Mouse (Mus musculus): Measurements from ENCODE around the gene Fsd1l. TPM values are rescaled to one million over a fixed set of nuclear protein-coding genes. Genes with fewer than 3 reads are reported as not detected.

Fsd1l gene
- polyA plus RNA-seq (2017; shearing (Covaris generic)): 8.3 TPM

DNA sequence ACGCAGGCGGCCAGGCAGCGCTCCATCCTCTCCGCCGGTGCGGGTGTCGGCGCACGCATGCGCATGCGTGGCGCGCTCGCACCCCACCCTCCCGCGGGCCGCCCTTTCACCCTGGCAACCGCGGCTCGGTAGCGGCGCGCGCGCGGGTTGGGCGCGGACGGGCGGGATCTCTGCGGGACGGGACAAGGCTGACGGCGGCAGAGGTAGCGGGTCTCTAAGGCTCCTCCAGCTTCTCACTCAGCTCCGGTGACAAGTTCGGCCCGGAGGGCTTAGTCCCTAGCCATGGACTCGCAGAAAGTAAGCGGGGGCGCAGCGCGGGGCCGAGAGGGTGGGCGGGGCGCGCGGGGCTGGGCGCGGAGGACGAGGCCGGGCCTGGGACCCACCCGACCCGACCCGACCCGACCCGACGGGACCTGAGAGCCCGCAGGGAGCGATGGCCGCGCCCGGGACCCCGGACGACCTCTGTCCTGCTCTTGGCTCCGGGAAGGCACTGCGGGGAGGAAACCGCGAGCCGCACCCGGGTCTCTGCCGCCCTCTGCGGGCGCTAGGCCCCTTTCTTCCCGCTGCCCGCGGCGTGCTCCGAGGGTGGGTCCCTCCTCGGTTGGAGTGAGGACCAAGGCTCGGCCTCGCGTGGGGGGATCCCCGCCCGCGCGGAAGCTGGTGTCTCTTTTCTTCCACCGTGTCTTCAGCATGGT lies at the start of gene Fsd1l:
Fsd1l (plus strand) TSS at position 156 of the 695 bp plus-strand sequence.

DNA sequence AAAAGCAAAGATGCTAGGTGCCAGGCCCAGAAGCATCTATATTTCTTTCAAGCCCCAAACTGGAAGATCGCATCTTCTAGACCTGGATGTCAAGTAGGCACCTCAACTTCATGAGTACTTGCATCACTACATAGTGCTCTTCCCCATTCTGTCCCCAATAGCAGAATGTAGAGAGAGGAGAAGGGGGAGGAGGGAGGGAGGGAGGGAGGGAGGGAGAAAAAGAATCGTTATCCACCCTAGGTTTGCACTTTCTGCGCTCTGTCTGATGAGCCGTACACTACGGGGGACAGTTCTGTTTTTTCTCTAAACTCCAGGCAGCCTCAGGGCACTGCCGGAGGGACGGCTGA lies 82.4 kb downstream of the Fsd1l start, which contains the start of gene Fktn:
Fktn (plus strand) TSS at position 295 of the 347 bp plus-strand sequence.

Other genes with a start within 250 kb of the Fsd1l start
- gene Slc44a1, start 191.1 kb upstream of the Fsd1l start, polyA plus RNA-seq (2017; shearing (Covaris generic)): 1.5 TPM
- gene Fktn, start 82.5 kb downstream of the Fsd1l start, polyA plus RNA-seq (2017; shearing (Covaris generic)): 7.5 TPM
- not detected for gene Tal2, start 148.2 kb downstream of the Fsd1l start, polyA plus RNA-seq (2017; shearing (Covaris generic))
- gene Tmem38b, start 194.6 kb downstream of the Fsd1l start, polyA plus RNA-seq (2017; shearing (Covaris generic)): 17.9 TPM

Measured in activated CD4-positive, CD25-positive, alpha-beta regulatory T cell, adult 9 weeks (primary cell).